Mouse (Mus musculus) lung, postnatal 0 days (tissue): ENCODE measurements around the gene Ager.

Experiments
- CTCF ChIP-seq: IDR thresholded peaks from 2 replicates; pipeline ENCODE4 v1.5.1; 2016; ENCODE audit warnings: antibody characterized with exemption, mild to moderate bottlenecking
- EP300 ChIP-seq: IDR thresholded peaks from 2 replicates; pipeline ENCODE4 v1.6.1; 2016; ENCODE audit warnings: antibody characterized with exemption, mild to moderate bottlenecking, control low read depth

DNA sequence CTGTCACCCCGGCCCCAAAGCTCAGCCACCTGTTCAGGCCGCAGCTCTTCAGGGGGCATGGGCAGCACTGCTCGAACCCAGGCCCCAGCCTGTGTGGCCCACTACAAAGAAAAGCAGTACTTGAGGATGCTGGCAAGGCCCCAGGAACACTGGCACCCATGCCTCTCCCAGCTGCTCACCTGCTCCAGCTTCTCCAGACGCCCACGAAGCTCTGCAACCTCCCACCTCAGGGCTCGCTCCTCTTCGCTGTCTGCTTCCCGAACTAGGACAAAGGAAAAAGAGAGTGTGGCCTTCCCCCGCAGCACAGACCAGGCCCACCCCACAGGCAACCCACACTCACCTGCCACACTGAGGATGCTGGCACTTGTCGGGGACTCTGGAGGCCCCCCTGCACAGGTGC lies 16.2 kb downstream of the Ager start:
- TF ChIP-seq CTCF, result no peak
- no peak for TF ChIP-seq EP300
